Mouse (Mus musculus) WW6 (cell line): ENCODE measurements around the gene Celf2.

Source experiments
- DNase-seq: peaks from one replicate; pipeline ENCODE4 v3.0.0-alpha.2; 2013; ENCODE audit warnings: low read depth, low spot score

Gene Celf2

GRCm38 (mm10) chr2:6704342-6704741 lies 805.0 kb downstream of the Celf2 start:
- DNase-seq: no peak

GRCm38 (mm10) chr2:6696326-6696725 lies 813.0 kb downstream of the Celf2 start:
- no peak for DNase-seq

DNA sequence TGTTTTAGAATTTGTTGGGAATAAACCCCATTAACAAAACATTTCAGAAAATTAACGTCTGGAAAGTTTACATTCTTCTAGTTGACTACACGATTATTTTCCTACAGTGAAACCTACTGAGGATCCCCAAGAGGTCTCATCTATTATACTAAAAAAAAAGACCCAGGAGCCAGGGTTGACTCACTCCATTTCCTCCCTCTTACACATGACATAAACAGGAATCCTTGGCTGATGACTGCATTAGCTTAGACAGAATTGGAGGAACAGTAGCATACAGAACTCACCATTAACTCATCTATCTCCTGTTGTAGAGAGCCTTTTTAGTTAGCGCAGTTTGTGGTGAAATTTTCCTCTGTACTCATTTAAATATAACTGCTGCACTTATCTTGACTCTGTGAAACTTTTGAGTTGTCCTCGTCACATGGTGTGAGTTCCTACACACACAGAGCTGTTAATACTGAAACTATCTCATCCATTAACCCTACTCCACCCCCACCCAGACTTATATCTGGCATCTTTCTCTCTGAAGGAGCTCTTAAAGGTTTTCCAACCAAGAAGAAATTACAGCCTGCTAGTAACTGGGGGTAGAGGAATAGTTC lies 813.9 kb downstream of the Celf2 start:
- no peak for DNase-seq

- DNase-seq: no peak
These were observed 819.7 kb downstream of the Celf2 start for GRCm38 (mm10) chr2:6689689-6690088.

DNA sequence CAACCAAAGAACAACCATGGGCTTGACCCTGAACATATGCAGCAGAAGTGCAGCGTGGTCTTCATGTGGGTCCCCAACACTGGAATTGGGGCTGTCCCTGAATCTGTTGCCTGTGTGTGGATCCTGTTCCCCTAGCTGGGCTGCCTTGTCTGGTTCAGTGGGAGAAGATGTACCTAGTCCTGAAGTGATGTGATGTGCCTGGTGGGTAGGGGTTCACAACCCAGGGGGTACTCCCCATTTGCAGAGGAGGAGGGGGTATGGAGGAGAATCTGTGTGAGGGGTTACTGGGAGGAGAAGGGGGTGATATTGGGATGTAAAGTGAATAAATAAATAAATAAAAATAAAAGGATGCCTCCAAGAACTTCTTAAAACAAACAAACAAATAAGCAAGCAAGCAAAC lies 831.1 kb downstream of the Celf2 start:
- no peak for DNase-seq

DNA sequence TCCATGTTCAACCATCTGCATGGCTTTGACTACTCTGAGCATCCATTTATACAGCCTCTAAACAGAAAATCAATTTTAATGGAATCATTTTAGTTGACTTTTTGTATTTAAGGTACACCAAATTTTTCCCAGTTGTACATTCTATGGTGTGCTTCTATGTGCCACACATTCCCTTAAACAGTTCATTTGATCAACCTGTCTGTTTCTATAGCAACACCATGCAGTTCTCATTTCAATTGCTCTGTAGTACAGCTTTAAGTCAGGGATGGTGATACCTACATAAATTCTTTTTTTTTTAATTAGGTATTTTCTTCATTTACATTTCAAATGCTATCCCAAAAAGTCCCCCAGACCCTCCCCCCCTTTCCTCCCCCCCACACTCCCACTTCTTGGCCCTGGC lies 831.9 kb downstream of the Celf2 start:
- DNase-seq: no peak

DNA sequence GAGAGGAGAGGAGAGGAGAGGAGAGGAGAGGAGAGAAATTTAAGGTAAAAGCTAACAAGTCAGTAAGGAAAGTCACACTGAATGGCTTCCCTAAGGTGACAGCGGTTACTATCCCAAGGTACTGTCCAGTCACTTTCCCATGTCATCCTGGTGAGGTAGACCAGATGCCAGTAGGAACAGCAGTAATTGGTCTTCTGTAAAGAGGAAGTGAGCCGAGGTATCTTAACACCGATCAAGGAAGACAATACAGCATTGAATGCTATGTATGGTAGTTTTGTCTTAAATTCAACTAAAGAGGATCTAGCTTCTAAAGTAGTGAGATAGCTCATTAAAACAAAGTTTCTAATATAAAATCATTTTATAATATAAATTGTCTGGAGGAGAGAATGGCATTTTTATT lies 835.0 kb downstream of the Celf2 start:
- DNase-seq: no peak

- no peak for DNase-seq
These were observed 835.9 kb downstream of the Celf2 start for GRCm38 (mm10) chr2:6673418-6673817.

GRCm38 (mm10) chr2:6667611-6668010 lies 841.8 kb downstream of the Celf2 start:
- DNase-seq: no peak

GRCm38 (mm10) chr2:6659834-6660233 lies 849.5 kb downstream of the Celf2 start:
- no peak for DNase-seq

GRCm38 (mm10) chr2:6653719-6654118 lies 855.6 kb downstream of the Celf2 start:
- DNase-seq: no peak

- no peak for DNase-seq
These were observed 857.7 kb downstream of the Celf2 start for GRCm38 (mm10) chr2:6651697-6652096.

GRCm38 (mm10) chr2:6648877-6649276 lies 860.5 kb downstream of the Celf2 start:
- no peak for DNase-seq

GRCm38 (mm10) chr2:6647028-6647427 lies 862.3 kb downstream of the Celf2 start:
- no peak for DNase-seq

- no peak for DNase-seq
These were observed 863.0 kb downstream of the Celf2 start for GRCm38 (mm10) chr2:6646325-6646724.

DNA sequence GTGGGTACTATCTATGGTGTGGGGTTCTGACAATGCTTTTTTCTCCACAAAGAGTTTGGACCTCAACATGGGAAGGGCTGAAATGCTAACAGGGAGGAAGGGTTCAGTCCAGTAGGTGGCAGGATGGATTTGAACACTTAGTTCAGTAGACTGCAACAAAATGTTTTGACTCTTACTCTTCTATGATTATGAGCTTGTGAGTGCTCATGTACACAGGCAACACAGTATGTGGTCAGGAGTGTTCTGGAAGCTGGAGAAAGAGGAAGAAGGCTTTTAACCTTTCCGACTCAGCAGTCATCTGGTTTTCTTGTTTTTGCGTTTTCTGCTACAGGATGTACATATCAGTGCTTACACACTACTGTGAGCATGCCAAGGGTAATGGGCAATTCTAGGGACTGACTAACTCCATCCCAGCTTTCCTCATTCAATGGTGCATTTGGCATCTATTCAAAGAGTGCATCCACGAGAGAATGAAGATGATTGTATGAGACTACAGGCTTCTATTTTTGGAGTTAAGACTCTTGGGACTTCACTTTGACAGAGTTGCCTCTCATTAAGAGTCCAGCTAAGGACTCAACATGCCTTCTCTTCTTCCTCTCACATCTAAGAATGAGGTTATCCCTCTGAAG lies 867.0 kb downstream of the Celf2 start:
- DNase-seq: no peak

- no peak for DNase-seq
These were observed 870.0 kb downstream of the Celf2 start for GRCm38 (mm10) chr2:6639370-6639769.

GRCm38 (mm10) chr2:6637147-6637546 lies 872.2 kb downstream of the Celf2 start:
- no peak for DNase-seq

- DNase-seq: no peak
These were observed 874.5 kb downstream of the Celf2 start for GRCm38 (mm10) chr2:6634899-6635298.

DNA sequence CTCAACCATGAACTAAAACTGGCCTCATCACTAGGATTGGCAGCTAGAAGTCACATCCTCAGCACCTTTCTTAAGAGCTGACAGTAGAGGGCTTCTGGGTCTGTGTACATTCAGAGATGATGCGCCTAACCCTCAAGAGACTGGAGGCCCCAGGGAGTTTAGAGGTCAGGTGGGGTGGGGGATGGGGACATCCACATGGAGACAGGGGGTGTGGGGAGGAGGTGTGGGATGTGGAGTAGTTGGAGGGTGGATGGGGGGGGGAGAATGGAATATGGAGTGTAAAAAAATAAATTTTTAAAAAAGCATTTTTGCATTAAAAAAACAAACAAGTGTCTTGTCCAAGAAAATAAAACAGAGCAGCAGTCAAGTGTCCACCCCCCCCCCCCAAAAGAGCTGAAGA lies 876.2 kb downstream of the Celf2 start:
- no peak for DNase-seq

DNA sequence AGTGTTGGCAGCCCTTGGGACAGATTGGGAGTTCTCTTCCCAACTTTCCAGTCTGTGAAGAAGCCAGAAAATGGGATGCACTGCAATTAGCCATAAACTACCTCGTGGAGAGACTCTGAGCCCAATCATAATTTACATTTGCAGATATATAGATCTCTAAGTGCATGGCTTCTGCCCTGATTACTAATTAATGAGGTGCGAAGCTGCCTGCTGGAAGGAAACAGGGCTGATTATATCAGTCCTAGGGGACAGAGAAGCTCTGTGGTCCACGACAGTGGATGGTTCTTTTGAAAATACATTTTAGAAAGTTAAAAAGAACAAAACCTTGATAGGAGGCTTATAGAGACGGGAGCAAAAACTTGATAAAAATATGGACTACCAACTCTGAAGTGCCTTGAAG lies 885.6 kb downstream of the Celf2 start:
- DNase-seq: no peak

- no peak for DNase-seq
These were observed 887.3 kb downstream of the Celf2 start for GRCm38 (mm10) chr2:6622082-6622481.

- no peak for DNase-seq
These were observed 890.5 kb downstream of the Celf2 start for GRCm38 (mm10) chr2:6618856-6619255.

DNA sequence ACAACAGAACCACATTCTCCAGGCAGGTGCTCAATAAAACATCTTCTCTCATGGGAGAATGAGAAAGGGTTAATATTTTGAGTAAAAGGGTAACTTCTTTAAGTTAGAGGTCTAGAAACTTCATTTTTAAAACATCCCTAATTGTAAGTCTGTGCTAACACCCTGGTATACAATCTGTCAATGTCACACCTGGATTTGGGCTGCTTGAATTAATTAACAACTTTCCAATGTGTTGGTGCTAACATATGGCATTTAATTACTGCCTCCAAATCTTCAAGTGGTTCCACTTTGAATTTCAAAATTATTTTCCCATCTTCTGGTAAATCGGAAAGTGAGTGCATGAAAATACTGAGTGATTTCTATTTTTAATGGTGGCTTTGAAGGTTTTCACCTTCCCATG lies 890.9 kb downstream of the Celf2 start:
- no peak for DNase-seq
